Comparison of ENCODE assay signal across 19 mouse cellular contexts in genomic region chr2:57331266-57331665, GRCm38 (mm10).
A peak's percentile ranks its signal among the peaks of the same experiment; 100 is the strongest.
DNase-seq lines count a peak whose midpoint lies in the region; ATAC-seq and TF ChIP-seq lines count a peak whose summit lies in the region.
"Had no signal": no experiment of that assay in that cellular context is flagged by ENCODE, and none has a peak within 500 bp of the region (broad histone marks: within the 10 kb centered on the region; RNA-seq: fewer than 3 reads in every experiment).

No protein-coding gene starts in this region.

- no peaks in the 10 kb centered on the region for H3K9me3 ChIP-seq in lung, postnatal 0 days (ENCODE audit: low read length)
- H3K9me3 ChIP-seq: embryonic facial prominence, embryonic 10.5 days; embryonic facial prominence, embryonic 12.5 days; forebrain, embryonic 13.5 days; forebrain, embryonic 15.5 days had no signal

- H3K27ac ChIP-seq in macrophage = no peak overlapping the region
- no peak overlapping the region for H3K27ac ChIP-seq in lung, postnatal 0 days (ENCODE audit: low read length)
- H3K27ac ChIP-seq: embryonic facial prominence, embryonic 10.5 days; embryonic facial prominence, embryonic 12.5 days; forebrain, embryonic 13.5 days; forebrain, embryonic 15.5 days had no signal

- H3K36me3 ChIP-seq in macrophage (ENCODE audit: inconsistent target) = no peaks in the 10 kb centered on the region
- H3K36me3 ChIP-seq in lung, postnatal 0 days (ENCODE audit: insufficient read depth, low read length) = no peaks in the 10 kb centered on the region
- H3K36me3 ChIP-seq: embryonic facial prominence, embryonic 10.5 days; embryonic facial prominence, embryonic 12.5 days; forebrain, embryonic 15.5 days had no signal

- DNase-seq in A20 (ENCODE audit: low read depth, low spot score) = peak; percentile 14
- DNase-seq in adrenal gland, adult (ENCODE audit: inconsistent age in 2 of 2, low spot score in 1 of 2) = no peak
- no peak for DNase-seq in lung, postnatal 0 days (ENCODE audit: low spot score)
- DNase-seq in embryo, embryonic 10.5 days (ENCODE audit: low spot score) = no peak
- DNase-seq: adrenal gland, adult 8-10 months; adrenal gland, postnatal 25 days; cerebellum, adult 11-12 months; cerebellum, adult 2 months; cerebellum, adult 9-10 months; cerebellum, postnatal 10 days; cerebellum, postnatal 25 days; forebrain, postnatal 0 days had no signal

- WGBS in macrophage (ENCODE audit: missing documents) = 22% methylated on average over 8 of the region's 8 CpGs
- WGBS in lung, postnatal 0 days = 71% methylated on average over 8 of the region's 8 CpGs

- no peak overlapping the region for H3K9ac ChIP-seq in lung, postnatal 0 days (replicated peaks; ENCODE audit: low read depth)
- H3K9ac ChIP-seq: embryonic facial prominence, embryonic 12.5 days; forebrain, embryonic 13.5 days; forebrain, embryonic 15.5 days; forebrain, postnatal 0 days had no signal

- H3K4me2 ChIP-seq in lung, postnatal 0 days (replicated peaks; ENCODE audit: low read depth, low read length) = no peak overlapping the region
- H3K4me2 ChIP-seq: embryonic facial prominence, embryonic 12.5 days; forebrain, embryonic 13.5 days; forebrain, embryonic 15.5 days had no signal

- TF ChIP-seq EP300 in lung, postnatal 0 days (IDR thresholded peaks at IDR 0.05) = no peak

- no peaks in the 10 kb centered on the region for H3K27me3 ChIP-seq in lung, postnatal 0 days (replicated peaks; ENCODE audit: insufficient read depth, low read length)
- H3K27me3 ChIP-seq: embryonic facial prominence, embryonic 12.5 days; forebrain, embryonic 13.5 days; forebrain, embryonic 15.5 days had no signal

- no peaks in the 10 kb centered on the region for H3K4me1 ChIP-seq in lung, postnatal 0 days (ENCODE audit: insufficient read depth, low read depth, low read length)
- H3K4me1 ChIP-seq: embryonic facial prominence, embryonic 10.5 days; embryonic facial prominence, embryonic 12.5 days; forebrain, embryonic 15.5 days had no signal

- no peaks in the 10 kb centered on the region for H3K79me2 ChIP-seq in macrophage (ENCODE audit: inconsistent target)

- TF ChIP-seq CTCF in lung, postnatal 0 days (IDR thresholded peaks at IDR 0.05) = no peak

- H3K4me3 ChIP-seq in macrophage (ENCODE audit: inconsistent target) = peak overlapping the region; percentile 10
- no peak overlapping the region for H3K4me3 ChIP-seq in lung, postnatal 0 days (ENCODE audit: low read depth, low read length)
- H3K4me3 ChIP-seq: embryonic facial prominence, embryonic 10.5 days; embryonic facial prominence, embryonic 12.5 days; forebrain, embryonic 13.5 days; forebrain, embryonic 15.5 days had no signal

- peak; percentile 60 for ATAC-seq in common myeloid progenitor, adult 5-6 weeks (replicated peaks; ENCODE audit: low read depth, poor library complexity, severe bottlenecking)
- ATAC-seq in megakaryocyte progenitor cell, adult 5-6 weeks (replicated peaks; ENCODE audit: poor library complexity) = peak; percentile 78
- ATAC-seq in lung, postnatal 0 days = no peak
- ATAC-seq: forebrain, embryonic 13.5 days; forebrain, embryonic 15.5 days; forebrain, postnatal 0 days had no signal
